Mouse (Mus musculus): ENCODE measurements around the gene Dip2c. TPM values are rescaled to one million over a fixed set of nuclear protein-coding genes. Genes with fewer than 3 reads are reported as not detected.

The Dip2c gene
- polyA plus RNA-seq, 1 experiment from 2014 or later, result 12.3 TPM

DNA sequence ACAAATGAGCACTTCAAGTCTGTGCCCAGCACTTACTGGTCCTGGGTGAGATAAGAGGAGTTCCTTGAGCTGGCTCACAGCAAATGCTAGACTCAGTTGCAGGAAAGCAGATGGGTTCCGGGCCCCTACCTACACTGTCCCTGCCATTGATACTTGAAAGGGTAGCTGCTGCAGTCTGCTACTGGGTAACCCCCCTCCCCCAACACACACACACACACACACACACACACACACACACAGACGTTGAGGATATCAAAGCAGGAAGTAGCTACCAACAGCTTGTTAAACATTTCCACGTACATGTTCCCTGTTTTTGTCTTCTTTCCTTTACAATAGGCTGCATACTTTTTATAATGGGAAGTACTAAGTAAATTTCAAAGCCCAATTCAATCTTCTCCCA, 361.6 kb downstream of the Dip2c start:
- no peak overlapping the region for H3K4me3 ChIP-seq (replicated peaks; ENCODE audit: low read length)
- H3K4me2 ChIP-seq (ENCODE audit: low read length), result no peak overlapping the region
- H3K9me3 ChIP-seq (ENCODE audit: control insufficient read depth, low read length), result no peaks in the 10 kb centered on the region
- H3K27me3 ChIP-seq (replicated peaks; ENCODE audit: control insufficient read depth, insufficient read depth, low read length), result no peaks in the 10 kb centered on the region
- WGBS, result 64% methylated on average over 3 of the region's 3 CpGs
- H3K9ac ChIP-seq (replicated peaks; ENCODE audit: low read depth, low read length), result no peak overlapping the region
- H3K36me3 ChIP-seq (ENCODE audit: control insufficient read depth, insufficient read depth), result no peaks in the 10 kb centered on the region
- no peaks in the 10 kb centered on the region for H3K4me1 ChIP-seq (replicated peaks; ENCODE audit: control insufficient read depth, insufficient read depth, low read length)
- no peak for ATAC-seq
- no peak overlapping the region for H3K27ac ChIP-seq (ENCODE audit: low read length)

GRCm38 (mm10) chr13:9648716-9649115, 372.4 kb downstream of the Dip2c start:
- Histone ChIP-seq H3K36me3 (ENCODE audit: control insufficient read depth, insufficient read depth) (no peaks in the 10 kb centered on the region), H3K4me2 (ENCODE audit: low read length) (no peak overlapping the region), H3K27me3 (replicated peaks; ENCODE audit: control insufficient read depth, insufficient read depth, low read length) (no peaks in the 10 kb centered on the region), H3K4me3 (replicated peaks; ENCODE audit: low read length) (no peak overlapping the region), H3K27ac (ENCODE audit: low read length) (no peak overlapping the region), H3K9me3 (ENCODE audit: control insufficient read depth, low read length) (no peaks in the 10 kb centered on the region), H3K4me1 (replicated peaks; ENCODE audit: control insufficient read depth, insufficient read depth, low read length) (no peaks in the 10 kb centered on the region; the same call in 1 of the 2 replicates), H3K9ac (replicated peaks; ENCODE audit: low read depth, low read length) (no peak overlapping the region)
- ATAC-seq, result no peak
- WGBS, result 96% methylated on average over 13 of the region's 13 CpGs

DNA sequence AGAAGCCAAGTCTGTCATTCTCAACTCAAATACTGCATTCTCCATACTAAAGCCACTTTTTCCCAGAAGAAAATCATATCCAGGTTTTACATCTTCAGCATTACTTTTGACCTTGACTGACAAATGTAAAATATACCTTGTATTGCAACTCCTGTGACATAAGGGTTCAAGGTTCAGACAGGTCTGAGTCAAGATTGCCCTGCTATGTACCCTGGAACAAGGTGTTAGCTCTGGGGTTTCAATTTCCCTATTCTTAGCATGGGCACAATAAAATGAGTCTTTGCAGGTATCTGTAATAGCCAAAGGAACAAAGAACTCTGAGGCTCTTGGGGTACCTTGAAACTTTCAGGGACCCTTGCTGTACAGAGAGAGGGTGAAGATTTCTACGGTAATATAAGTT, 373.6 kb downstream of the Dip2c start:
- Histone ChIP-seq H3K36me3 (ENCODE audit: control insufficient read depth, insufficient read depth) (no peaks in the 10 kb centered on the region), H3K4me3 (replicated peaks; ENCODE audit: low read length) (no peak overlapping the region), H3K9me3 (ENCODE audit: control insufficient read depth, low read length) (no peaks in the 10 kb centered on the region), H3K27ac (ENCODE audit: low read length) (no peak overlapping the region), H3K4me1 (replicated peaks; ENCODE audit: control insufficient read depth, insufficient read depth, low read length) (no peaks in the 10 kb centered on the region), H3K4me2 (ENCODE audit: low read length) (no peak overlapping the region), H3K27me3 (replicated peaks; ENCODE audit: control insufficient read depth, insufficient read depth, low read length) (no peaks in the 10 kb centered on the region), H3K9ac (replicated peaks; ENCODE audit: low read depth, low read length) (no peak overlapping the region)
- WGBS, result 100% methylated on average over 1 of the region's 1 CpGs
- no peak for ATAC-seq

- Histone ChIP-seq H3K27me3 (replicated peaks; ENCODE audit: control insufficient read depth, insufficient read depth, low read length) (no peaks in the 10 kb centered on the region), H3K9ac (replicated peaks; ENCODE audit: low read depth, low read length) (no peak overlapping the region), H3K4me2 (ENCODE audit: low read length) (no peak overlapping the region), H3K36me3 (ENCODE audit: control insufficient read depth, insufficient read depth) (no peaks in the 10 kb centered on the region), H3K27ac (ENCODE audit: low read length) (no peak overlapping the region), H3K9me3 (ENCODE audit: control insufficient read depth, low read length) (no peaks in the 10 kb centered on the region), H3K4me3 (replicated peaks; ENCODE audit: low read length) (no peak overlapping the region), H3K4me1 (replicated peaks; ENCODE audit: control insufficient read depth, insufficient read depth, low read length) (no peaks in the 10 kb centered on the region)
- ATAC-seq, result no peak
Measured at GRCm38 (mm10) chr13:9650580-9650979, 374.3 kb downstream of the Dip2c start.

- no peak for ATAC-seq
- Histone ChIP-seq H3K27me3 (replicated peaks; ENCODE audit: control insufficient read depth, insufficient read depth, low read length) (no peaks in the 10 kb centered on the region), H3K4me2 (ENCODE audit: low read length) (no peak overlapping the region), H3K9me3 (ENCODE audit: control insufficient read depth, low read length) (no peaks in the 10 kb centered on the region), H3K9ac (replicated peaks; ENCODE audit: low read depth, low read length) (no peak overlapping the region), H3K4me3 (replicated peaks; ENCODE audit: low read length) (no peak overlapping the region), H3K4me1 (replicated peaks; ENCODE audit: control insufficient read depth, insufficient read depth, low read length) (no peaks in the 10 kb centered on the region), H3K27ac (ENCODE audit: low read length) (no peak overlapping the region), H3K36me3 (ENCODE audit: control insufficient read depth, insufficient read depth) (peaks cover 4% of the 10 kb centered on the region)
- 84% methylated on average over 3 of the region's 3 CpGs for WGBS
Measured at GRCm38 (mm10) chr13:9653018-9653417, 376.7 kb downstream of the Dip2c start.

GRCm38 (mm10) chr13:9656613-9657012, 380.3 kb downstream of the Dip2c start:
- Histone ChIP-seq H3K9me3 (ENCODE audit: control insufficient read depth, low read length) (no peaks in the 10 kb centered on the region), H3K27ac (ENCODE audit: low read length) (no peak overlapping the region), H3K4me3 (replicated peaks; ENCODE audit: low read length) (no peak overlapping the region), H3K4me2 (ENCODE audit: low read length) (no peak overlapping the region), H3K4me1 (replicated peaks; ENCODE audit: control insufficient read depth, insufficient read depth, low read length) (no peaks in the 10 kb centered on the region), H3K9ac (replicated peaks; ENCODE audit: low read depth, low read length) (no peak overlapping the region), H3K36me3 (ENCODE audit: control insufficient read depth, insufficient read depth) (peaks cover 16% of the 10 kb centered on the region), H3K27me3 (replicated peaks; ENCODE audit: control insufficient read depth, insufficient read depth, low read length) (no peaks in the 10 kb centered on the region)
- no peak for ATAC-seq
- WGBS, result 91% methylated on average over 6 of the region's 6 CpGs

- Histone ChIP-seq H3K4me2 (ENCODE audit: low read length) (no peak overlapping the region), H3K27ac (ENCODE audit: low read length) (no peak overlapping the region), H3K4me3 (replicated peaks; ENCODE audit: low read length) (no peak overlapping the region), H3K9me3 (ENCODE audit: control insufficient read depth, low read length) (no peaks in the 10 kb centered on the region), H3K27me3 (replicated peaks; ENCODE audit: control insufficient read depth, insufficient read depth, low read length) (no peaks in the 10 kb centered on the region), H3K9ac (replicated peaks; ENCODE audit: low read depth, low read length) (no peak overlapping the region), H3K36me3 (ENCODE audit: control insufficient read depth, insufficient read depth) (peaks cover 20% of the 10 kb centered on the region), H3K4me1 (replicated peaks; ENCODE audit: control insufficient read depth, insufficient read depth, low read length) (no peaks in the 10 kb centered on the region)
- ATAC-seq, result no peak
- 82% methylated on average over 1 of the region's 1 CpGs for WGBS
Measured at GRCm38 (mm10) chr13:9660711-9661110, 384.4 kb downstream of the Dip2c start.

DNA sequence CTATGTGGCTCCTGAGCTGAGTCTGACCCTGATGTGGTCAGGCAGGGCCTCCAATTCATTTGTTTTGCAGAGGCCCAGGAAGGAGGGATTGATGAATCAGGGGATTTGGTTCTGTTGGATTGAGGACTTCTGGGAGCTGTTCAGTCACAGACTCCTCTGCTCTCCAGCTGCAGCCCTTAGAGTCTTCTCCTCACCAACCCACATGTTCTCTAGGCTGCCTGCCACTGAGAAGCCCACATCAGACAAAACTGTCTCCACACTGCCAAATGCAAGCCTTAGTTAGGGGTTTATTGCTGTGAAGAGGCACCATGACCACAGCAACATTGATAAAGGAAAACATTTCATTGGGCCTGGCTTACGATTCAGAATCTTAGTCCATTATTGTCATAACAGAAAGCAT, 387.3 kb downstream of the Dip2c start:
- Histone ChIP-seq H3K4me1 (replicated peaks; ENCODE audit: control insufficient read depth, insufficient read depth, low read length) (no peaks in the 10 kb centered on the region), H3K27me3 (replicated peaks; ENCODE audit: control insufficient read depth, insufficient read depth, low read length) (no peaks in the 10 kb centered on the region), H3K9ac (replicated peaks; ENCODE audit: low read depth, low read length) (no peak overlapping the region), H3K4me2 (ENCODE audit: low read length) (no peak overlapping the region), H3K27ac (ENCODE audit: low read length) (no peak overlapping the region), H3K36me3 (ENCODE audit: control insufficient read depth, insufficient read depth) (peaks cover 16% of the 10 kb centered on the region), H3K4me3 (replicated peaks; ENCODE audit: low read length) (no peak overlapping the region), H3K9me3 (ENCODE audit: control insufficient read depth, low read length) (no peaks in the 10 kb centered on the region)
- WGBS, result 96% methylated on average over 1 of the region's 1 CpGs
- no peak for ATAC-seq

GRCm38 (mm10) chr13:9667954-9668496, 391.7 kb downstream of the Dip2c start:
- Histone ChIP-seq H3K27me3 (replicated peaks; ENCODE audit: control insufficient read depth, insufficient read depth, low read length) (no peaks in the 10 kb centered on the region), H3K4me3 (replicated peaks; ENCODE audit: low read length) (no peak overlapping the region), H3K9ac (replicated peaks; ENCODE audit: low read depth, low read length) (no peak overlapping the region), H3K9me3 (ENCODE audit: control insufficient read depth, low read length) (no peaks in the 10 kb centered on the region), H3K27ac (ENCODE audit: low read length) (no peak overlapping the region), H3K4me1 (replicated peaks; ENCODE audit: control insufficient read depth, insufficient read depth, low read length) (no peaks in the 10 kb centered on the region), H3K4me2 (ENCODE audit: low read length) (no peak overlapping the region), H3K36me3 (ENCODE audit: control insufficient read depth, insufficient read depth) (no peaks in the 10 kb centered on the region)
- 86% methylated on average over 7 of the region's 7 CpGs for whole genome bisulfite sequencing
- no peak for ATAC-seq

- Histone ChIP-seq H3K36me3 (ENCODE audit: control insufficient read depth, insufficient read depth) (no peaks in the 10 kb centered on the region), H3K4me3 (replicated peaks; ENCODE audit: low read length) (no peak overlapping the region), H3K27ac (ENCODE audit: low read length) (no peak overlapping the region), H3K9me3 (ENCODE audit: control insufficient read depth, low read length) (no peaks in the 10 kb centered on the region), H3K4me1 (replicated peaks; ENCODE audit: control insufficient read depth, insufficient read depth, low read length) (no peaks in the 10 kb centered on the region), H3K4me2 (ENCODE audit: low read length) (no peak overlapping the region), H3K9ac (replicated peaks; ENCODE audit: low read depth, low read length) (no peak overlapping the region), H3K27me3 (replicated peaks; ENCODE audit: control insufficient read depth, insufficient read depth, low read length) (no peaks in the 10 kb centered on the region)
- 88% methylated on average over 5 of the region's 5 CpGs for WGBS
- no peak for ATAC-seq
Measured at GRCm38 (mm10) chr13:9669246-9669645, 392.9 kb downstream of the Dip2c start.

Measured in forebrain, embryonic 16.5 days (tissue).